Mouse (Mus musculus): Measurements from ENCODE around the gene Mgat5. TPM values are rescaled to one million over a fixed set of nuclear protein-coding genes. Genes with fewer than 3 reads are reported as not detected.
A peak's percentile ranks its signal among the peaks of the same experiment; 100 is the strongest.

The Mgat5 gene
- polyA plus RNA-seq, 1 experiment from 2014 or later: 8.1 TPM

GRCm38 (mm10) chr1:127293286-127293685, 88.5 kb downstream of the Mgat5 start:
- WGBS: 40% methylated on average over 5 of the region's 5 CpGs
- Histone ChIP-seq H3K4me3 (ENCODE audit: low read length) (no peak overlapping the region), H3K9me3 (ENCODE audit: low read length) (no peaks in the 10 kb centered on the region), H3K27ac (ENCODE audit: low read length) (no peak overlapping the region), H3K36me3 (ENCODE audit: insufficient read depth, low read length) (no peaks in the 10 kb centered on the region), H3K9ac (replicated peaks; ENCODE audit: low read length) (no peak overlapping the region), H3K4me1 (ENCODE audit: insufficient read depth, low read length) (peaks cover 18% of the 10 kb centered on the region), H3K4me2 (replicated peaks; ENCODE audit: low read depth, low read length) (no peak overlapping the region), H3K27me3 (ENCODE audit: insufficient read depth, low read length) (no peaks in the 10 kb centered on the region)
- no peak for ATAC-seq (ENCODE audit: low FRiP score, low TSS enrichment)

GRCm38 (mm10) chr1:127296815-127297214, 92.0 kb downstream of the Mgat5 start:
- ATAC-seq (ENCODE audit: low FRiP score, low TSS enrichment): no peak
- no peaks in the 10 kb centered on the region for H3K27me3 ChIP-seq (ENCODE audit: insufficient read depth, low read length)
- no peaks in the 10 kb centered on the region for H3K9me3 ChIP-seq (ENCODE audit: low read length)
- no peak overlapping the region for H3K9ac ChIP-seq (replicated peaks; ENCODE audit: low read length)
- H3K4me2 ChIP-seq (replicated peaks; ENCODE audit: low read depth, low read length): no peak overlapping the region
- 87% methylated on average over 3 of the region's 3 CpGs for WGBS
- H3K36me3 ChIP-seq (ENCODE audit: insufficient read depth, low read length): no peaks in the 10 kb centered on the region
- H3K27ac ChIP-seq (ENCODE audit: low read length): no peak overlapping the region
- no peak overlapping the region for H3K4me3 ChIP-seq (ENCODE audit: low read length)
- H3K4me1 ChIP-seq (ENCODE audit: insufficient read depth, low read length): peaks cover 8% of the 10 kb centered on the region

DNA sequence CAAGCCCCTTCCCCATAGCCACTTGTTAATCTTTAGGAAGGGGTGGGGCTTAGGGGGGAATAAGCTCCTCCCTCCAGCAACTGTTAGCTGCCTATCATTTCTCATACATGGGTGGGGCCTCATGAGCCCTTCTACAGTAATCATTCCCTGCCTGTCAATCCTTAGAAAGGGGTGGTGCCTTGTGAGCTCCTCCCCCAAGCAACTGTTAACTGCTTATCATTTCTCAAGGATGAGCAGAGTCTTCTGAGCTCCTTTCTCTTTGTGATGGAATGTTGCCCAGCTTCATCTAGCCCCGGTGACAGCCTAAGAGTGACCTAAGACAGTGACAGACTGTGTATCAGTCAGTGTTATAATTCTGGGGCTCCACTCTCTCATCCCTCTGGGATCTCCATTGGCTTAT, 95.0 kb downstream of the Mgat5 start:
- Histone ChIP-seq H3K27ac (ENCODE audit: low read length) (no peak overlapping the region), H3K27me3 (ENCODE audit: insufficient read depth, low read length) (no peaks in the 10 kb centered on the region), H3K9ac (replicated peaks; ENCODE audit: low read length) (no peak overlapping the region), H3K4me2 (replicated peaks; ENCODE audit: low read depth, low read length) (no peak overlapping the region), H3K9me3 (ENCODE audit: low read length) (no peaks in the 10 kb centered on the region), H3K36me3 (ENCODE audit: insufficient read depth, low read length) (no peaks in the 10 kb centered on the region), H3K4me1 (ENCODE audit: insufficient read depth, low read length) (no peaks in the 10 kb centered on the region), H3K4me3 (ENCODE audit: low read length) (no peak overlapping the region)
- ATAC-seq (ENCODE audit: low FRiP score, low TSS enrichment): no peak
- 94% methylated on average over 1 of the region's 1 CpGs for WGBS

DNA sequence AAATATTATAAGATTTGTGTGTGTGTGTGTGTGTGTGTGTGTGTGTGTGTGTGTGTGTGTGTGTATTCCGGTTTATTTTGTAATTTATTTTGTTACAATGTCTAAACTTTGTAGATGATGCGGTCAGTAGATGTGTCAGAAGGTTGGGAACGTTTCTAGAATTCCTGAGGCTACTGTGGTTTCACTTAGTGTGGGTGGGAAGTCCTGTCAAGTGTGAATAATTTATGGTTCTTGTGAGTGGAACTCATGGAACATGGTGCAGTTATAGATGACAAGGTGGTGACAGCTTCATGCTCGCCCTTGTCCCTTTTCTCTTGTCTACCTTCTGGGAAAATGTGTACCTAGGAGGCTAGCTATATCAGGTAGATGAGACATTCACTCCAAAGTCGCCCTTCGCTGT, 96.2 kb downstream of the Mgat5 start:
- H3K9me3 ChIP-seq (ENCODE audit: low read length): no peaks in the 10 kb centered on the region
- H3K9ac ChIP-seq (replicated peaks; ENCODE audit: low read length): no peak overlapping the region
- no peak overlapping the region for H3K4me3 ChIP-seq (ENCODE audit: low read length)
- 73% methylated on average over 6 of the region's 6 CpGs for WGBS
- no peak for ATAC-seq (ENCODE audit: low FRiP score, low TSS enrichment)
- H3K27ac ChIP-seq (ENCODE audit: low read length): no peak overlapping the region
- H3K4me2 ChIP-seq (replicated peaks; ENCODE audit: low read depth, low read length): no peak overlapping the region
- no peaks in the 10 kb centered on the region for H3K36me3 ChIP-seq (ENCODE audit: insufficient read depth, low read length)
- no peaks in the 10 kb centered on the region for H3K27me3 ChIP-seq (ENCODE audit: insufficient read depth, low read length)
- no peaks in the 10 kb centered on the region for H3K4me1 ChIP-seq (ENCODE audit: insufficient read depth, low read length)

GRCm38 (mm10) chr1:127302620-127303019, 97.8 kb downstream of the Mgat5 start:
- H3K4me2 ChIP-seq (replicated peaks; ENCODE audit: low read depth, low read length): no peak overlapping the region
- H3K9me3 ChIP-seq (ENCODE audit: low read length): no peaks in the 10 kb centered on the region
- no peak overlapping the region for H3K4me3 ChIP-seq (ENCODE audit: low read length)
- no peaks in the 10 kb centered on the region for H3K36me3 ChIP-seq (ENCODE audit: insufficient read depth, low read length)
- no peak for ATAC-seq (ENCODE audit: low FRiP score, low TSS enrichment)
- H3K4me1 ChIP-seq (ENCODE audit: insufficient read depth, low read length): no peaks in the 10 kb centered on the region
- H3K27ac ChIP-seq (ENCODE audit: low read length): no peak overlapping the region
- WGBS: 75% methylated on average over 2 of the region's 2 CpGs
- no peaks in the 10 kb centered on the region for H3K27me3 ChIP-seq (ENCODE audit: insufficient read depth, low read length)
- H3K9ac ChIP-seq (replicated peaks; ENCODE audit: low read length): no peak overlapping the region

DNA sequence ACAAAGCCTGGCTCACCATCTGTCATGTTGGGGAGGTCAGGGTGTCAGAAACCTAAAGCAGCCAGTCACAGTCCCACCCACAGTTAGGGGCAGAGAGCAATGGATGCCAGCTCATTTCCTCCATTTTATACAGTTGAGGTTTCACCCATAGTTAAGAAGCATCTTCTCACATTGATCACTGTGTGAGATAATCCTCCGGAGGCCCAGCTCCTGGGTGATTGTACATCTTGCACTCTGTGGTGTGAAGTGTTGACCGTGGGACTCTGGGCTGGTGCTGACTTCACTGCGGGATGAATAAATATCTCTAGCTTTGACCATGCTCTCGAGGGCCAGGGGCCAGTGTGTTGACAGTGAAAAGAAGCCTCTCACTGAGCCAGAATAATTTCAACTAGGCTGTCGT, 99.0 kb downstream of the Mgat5 start:
- Histone ChIP-seq H3K27me3 (ENCODE audit: insufficient read depth, low read length) (no peaks in the 10 kb centered on the region), H3K27ac (ENCODE audit: low read length) (no peak overlapping the region), H3K36me3 (ENCODE audit: insufficient read depth, low read length) (no peaks in the 10 kb centered on the region), H3K4me1 (ENCODE audit: insufficient read depth, low read length) (peaks cover 5% of the 10 kb centered on the region), H3K4me3 (ENCODE audit: low read length) (no peak overlapping the region), H3K9ac (replicated peaks; ENCODE audit: low read length) (no peak overlapping the region), H3K4me2 (replicated peaks; ENCODE audit: low read depth, low read length) (no peak overlapping the region), H3K9me3 (ENCODE audit: low read length) (no peaks in the 10 kb centered on the region)
- ATAC-seq (ENCODE audit: low FRiP score, low TSS enrichment): no peak
- 87% methylated on average over 5 of the region's 5 CpGs for WGBS

DNA sequence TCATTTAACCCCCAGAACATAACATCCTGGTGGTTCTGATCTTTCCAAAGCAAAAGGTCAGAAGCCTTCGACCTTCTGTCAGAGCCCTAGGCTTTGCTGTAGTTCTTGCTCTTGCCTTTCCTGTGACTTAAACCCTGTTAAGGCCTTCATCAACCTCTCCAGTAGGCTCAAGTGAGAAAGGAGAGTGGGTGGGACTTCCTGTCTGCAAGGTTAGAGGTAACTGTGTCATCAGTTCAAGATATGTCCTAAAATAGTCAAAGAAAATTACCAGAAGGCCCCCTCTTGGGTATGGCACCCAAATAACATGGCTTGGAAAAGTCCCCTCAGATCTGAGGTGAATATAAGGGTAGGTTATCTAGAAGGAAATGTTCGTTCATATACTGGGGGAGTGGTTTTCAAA, 99.5 kb downstream of the Mgat5 start:
- no peak for ATAC-seq (ENCODE audit: low FRiP score, low TSS enrichment)
- H3K4me2 ChIP-seq (replicated peaks; ENCODE audit: low read depth, low read length): no peak overlapping the region
- no peak overlapping the region for H3K4me3 ChIP-seq (ENCODE audit: low read length)
- H3K4me1 ChIP-seq (ENCODE audit: insufficient read depth, low read length): peaks cover 8% of the 10 kb centered on the region
- 85% methylated on average over 2 of the region's 2 CpGs for WGBS
- no peaks in the 10 kb centered on the region for H3K9me3 ChIP-seq (ENCODE audit: low read length)
- H3K27ac ChIP-seq (ENCODE audit: low read length): no peak overlapping the region
- no peak overlapping the region for H3K9ac ChIP-seq (replicated peaks; ENCODE audit: low read length)
- no peaks in the 10 kb centered on the region for H3K27me3 ChIP-seq (ENCODE audit: insufficient read depth, low read length)
- no peaks in the 10 kb centered on the region for H3K36me3 ChIP-seq (ENCODE audit: insufficient read depth, low read length)

GRCm38 (mm10) chr1:127305582-127305981, 100.8 kb downstream of the Mgat5 start:
- no peaks in the 10 kb centered on the region for H3K27me3 ChIP-seq (ENCODE audit: insufficient read depth, low read length)
- H3K4me2 ChIP-seq (replicated peaks; ENCODE audit: low read depth, low read length): no peak overlapping the region
- H3K4me1 ChIP-seq (ENCODE audit: insufficient read depth, low read length): peaks cover 8% of the 10 kb centered on the region
- no peak for ATAC-seq (ENCODE audit: low FRiP score, low TSS enrichment)
- no peak overlapping the region for H3K4me3 ChIP-seq (ENCODE audit: low read length)
- no peak overlapping the region for H3K27ac ChIP-seq (ENCODE audit: low read length)
- WGBS: 86% methylated on average over 2 of the region's 2 CpGs
- H3K36me3 ChIP-seq (ENCODE audit: insufficient read depth, low read length): no peaks in the 10 kb centered on the region
- no peaks in the 10 kb centered on the region for H3K9me3 ChIP-seq (ENCODE audit: low read length)
- H3K9ac ChIP-seq (replicated peaks; ENCODE audit: low read length): no peak overlapping the region

- no peak overlapping the region for H3K4me2 ChIP-seq (replicated peaks; ENCODE audit: low read depth, low read length)
- no peaks in the 10 kb centered on the region for H3K27me3 ChIP-seq (ENCODE audit: insufficient read depth, low read length)
- no peak overlapping the region for H3K9ac ChIP-seq (replicated peaks; ENCODE audit: low read length)
- peak overlapping the region; percentile 33; the same call in 1 of the 2 replicates for H3K27ac ChIP-seq (ENCODE audit: low read length)
- H3K4me3 ChIP-seq (ENCODE audit: low read length): no peak overlapping the region
- H3K9me3 ChIP-seq (ENCODE audit: low read length): no peaks in the 10 kb centered on the region
- ATAC-seq (ENCODE audit: low FRiP score, low TSS enrichment): no peak
- 64% methylated on average over 20 of the region's 20 CpGs for WGBS
- no peaks in the 10 kb centered on the region for H3K36me3 ChIP-seq (ENCODE audit: insufficient read depth, low read length)
- peaks cover 8% of the 10 kb centered on the region for H3K4me1 ChIP-seq (ENCODE audit: insufficient read depth, low read length)
Observed at GRCm38 (mm10) chr1:127306024-127306771, 101.4 kb downstream of the Mgat5 start.

DNA sequence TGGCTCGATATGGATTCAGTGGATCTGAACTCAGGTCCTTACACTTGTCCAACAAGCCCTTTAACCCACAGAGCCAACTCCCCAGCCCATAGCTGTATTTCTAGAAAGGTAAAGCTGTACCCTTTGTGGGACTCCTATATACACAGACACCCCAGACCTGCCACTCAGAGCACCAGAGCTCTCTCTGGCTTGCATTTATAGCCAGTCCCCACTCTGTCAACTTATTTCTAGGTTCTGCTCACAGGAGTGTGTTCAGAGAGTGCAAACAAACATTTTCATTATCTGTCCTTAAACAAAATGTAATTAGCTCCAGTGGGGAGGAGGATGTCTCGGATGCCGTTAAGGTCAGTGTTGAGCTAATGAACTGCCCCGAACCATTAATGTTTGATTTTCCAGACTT, 102.5 kb downstream of the Mgat5 start:
- H3K36me3 ChIP-seq (ENCODE audit: insufficient read depth, low read length): no peaks in the 10 kb centered on the region
- no peak overlapping the region for H3K4me2 ChIP-seq (replicated peaks; ENCODE audit: low read depth, low read length)
- peak; percentile 53 for ATAC-seq (ENCODE audit: low FRiP score, low TSS enrichment)
- H3K4me1 ChIP-seq (ENCODE audit: insufficient read depth, low read length): peaks cover 8% of the 10 kb centered on the region
- H3K9me3 ChIP-seq (ENCODE audit: low read length): no peaks in the 10 kb centered on the region
- no peak overlapping the region for H3K4me3 ChIP-seq (ENCODE audit: low read length)
- no peaks in the 10 kb centered on the region for H3K27me3 ChIP-seq (ENCODE audit: insufficient read depth, low read length)
- WGBS: 58% methylated on average over 4 of the region's 4 CpGs
- no peak overlapping the region for H3K9ac ChIP-seq (replicated peaks; ENCODE audit: low read length)
- H3K27ac ChIP-seq (ENCODE audit: low read length): peak overlapping the region; percentile 33; the same call in 1 of the 2 replicates
